Mouse (Mus musculus) midbrain, embryonic 11.5 days (tissue): ENCODE measurements at regions not wholly inside any gene's neighbourhood (a gene's known extent, or its start where the extent isn't known, plus 50 kb on each side); places are given as distances from the start of the nearest gene placed in this dataset.

Source experiments
- ATAC-seq: fragments of 200-750 bp; cut with Nextera tagmentation; 2 replicates; pipeline ENCODE4 v1.8.0; 2017; ENCODE audit warnings: moderate TSS enrichment, moderate library complexity; ENCODE audit not compliant: low FRiP score
- DNase-seq: peaks from one replicate; pipeline ENCODE4 v3.0.0; 2015; ENCODE audit warnings: low spot score; ENCODE audit errors: missing footprints
- H3K27ac ChIP-seq: fragments of 300-500 bp; sonication (generic); 2 replicates; pipeline ENCODE4 v1.5.1; 2014; ENCODE audit warnings: low read depth, low read length
- H3K27me3 ChIP-seq: fragments of 300-500 bp; sonication (generic); 2 replicates; pipeline ENCODE4 v1.6.1; 2014; ENCODE audit warnings: mild to moderate bottlenecking, low read length, moderate library complexity, mixed read lengths; ENCODE audit not compliant: control insufficient read depth, insufficient read depth
- H3K36me3 ChIP-seq: fragments of 300-500 bp; sonication (generic); 2 replicates; pipeline ENCODE4 v1.6.1; 2014; ENCODE audit warnings: mild to moderate bottlenecking, low read length, moderate library complexity, mixed read lengths; ENCODE audit not compliant: control insufficient read depth, insufficient read depth
- H3K4me1 ChIP-seq: fragments of 300-500 bp; sonication (generic); 2 replicates; pipeline ENCODE4 v1.6.1; 2014; ENCODE audit warnings: low read length; ENCODE audit not compliant: control insufficient read depth, insufficient read depth
- H3K4me2 ChIP-seq: fragments of 300-500 bp; sonication (generic); 2 replicates; pipeline ENCODE4 v1.6.1; 2014; ENCODE audit warnings: mild to moderate bottlenecking, moderate library complexity
- H3K4me3 ChIP-seq: fragments of 300-500 bp; sonication (generic); 2 replicates; pipeline ENCODE4 v1.5.1; 2014; ENCODE audit warnings: low read depth, low read length
- H3K9ac ChIP-seq: fragments of 300-500 bp; sonication (generic); 2 replicates; pipeline ENCODE4 v1.6.1; 2014; ENCODE audit warnings: low read length
- H3K9me3 ChIP-seq: fragments of 300-500 bp; sonication (generic); 2 replicates; pipeline ENCODE4 v1.6.1; 2016; ENCODE audit warnings: low read length; ENCODE audit not compliant: control insufficient read depth
- WGBS: fragments of 180-500 bp; shearing (Covaris S2); extraction: QIAGEN DNeasy Blood & Tissue Kit; methylation state at CpG from one replicate; pipeline ENCODE4 v1.1.7; 2014; 5-methylcytosine and 5-hydroxymethylcytosine counted together

DNA sequence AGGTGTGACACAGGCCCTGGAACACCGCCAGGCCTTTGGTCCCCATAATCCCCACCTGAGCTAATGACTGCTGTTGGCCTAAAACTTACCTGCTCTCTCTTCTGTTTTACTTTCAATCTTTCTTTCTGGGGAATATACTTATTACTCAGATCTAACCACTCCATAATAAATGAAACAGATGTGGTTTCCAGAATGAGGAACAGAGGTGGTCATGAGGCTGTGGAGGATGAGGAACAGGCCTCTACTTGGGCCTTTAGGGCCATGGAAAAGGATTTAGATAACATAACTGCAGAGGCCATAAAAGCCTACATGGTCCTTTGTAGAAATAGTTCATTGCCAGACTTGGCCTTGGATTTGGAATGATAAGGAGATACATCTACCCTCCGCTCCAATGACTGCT is 74.1 kb downstream of the B3gnt5 start:
- WGBS, result 82% methylated on average over 2 of the region's 2 CpGs
- Histone ChIP-seq H3K36me3 (no peaks in the 10 kb centered on the region), H3K4me2 (no peak overlapping the region), H3K27ac (no peak overlapping the region), H3K27me3 (no peaks in the 10 kb centered on the region), H3K9ac (no peak overlapping the region), H3K4me1 (no peaks in the 10 kb centered on the region), H3K4me3 (no peak overlapping the region), H3K9me3 (no peaks in the 10 kb centered on the region)
- no peak for DNase-seq
- no peak for ATAC-seq

DNA sequence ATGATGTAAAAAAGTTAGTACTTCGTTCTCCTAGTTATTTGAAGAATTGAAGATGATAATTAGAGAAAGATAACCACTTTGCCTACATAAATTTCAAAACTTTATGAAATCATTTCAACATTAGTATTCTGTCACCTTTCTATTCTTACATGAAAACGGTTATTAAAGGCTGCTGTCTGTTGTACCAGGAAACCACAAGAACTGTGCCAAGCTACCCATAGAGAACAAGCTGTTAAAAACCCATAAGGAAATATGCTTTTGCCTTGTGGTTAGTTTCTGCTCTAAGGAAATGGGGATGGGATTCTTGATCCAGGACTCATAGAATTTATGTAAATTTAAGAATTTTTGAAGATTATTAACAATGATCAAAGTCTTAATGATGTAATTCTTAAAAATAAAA is 74.7 kb downstream of the B3gnt5 start:
- Histone ChIP-seq H3K4me1 (no peaks in the 10 kb centered on the region), H3K4me2 (no peak overlapping the region), H3K4me3 (no peak overlapping the region), H3K9me3 (no peaks in the 10 kb centered on the region), H3K36me3 (no peaks in the 10 kb centered on the region), H3K9ac (no peak overlapping the region), H3K27ac (no peak overlapping the region), H3K27me3 (no peaks in the 10 kb centered on the region)
- no peak for ATAC-seq
- 79% methylated on average over 2 of the region's 2 CpGs for WGBS
- no peak for DNase-seq

DNA sequence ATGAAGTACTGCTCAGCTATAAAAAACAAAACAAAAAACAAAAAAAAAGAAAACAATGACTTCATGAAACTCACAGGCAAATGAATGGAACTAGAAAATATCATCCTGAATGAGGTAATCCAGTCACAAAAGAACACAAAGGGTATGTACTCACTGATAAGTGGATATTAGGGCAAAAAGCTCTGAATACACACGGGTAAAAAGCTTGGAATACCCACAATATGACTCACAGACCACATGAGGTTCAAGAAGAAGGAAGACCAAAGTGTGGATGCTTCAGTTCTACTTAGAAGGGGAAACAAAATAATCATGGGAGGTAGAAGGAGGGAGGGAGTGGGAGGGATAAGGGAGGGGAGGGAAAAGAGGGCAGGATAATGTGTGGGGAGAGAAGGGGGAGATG is 79.8 kb downstream of the B3gnt5 start:
- Histone ChIP-seq H3K27ac (no peak overlapping the region), H3K4me1 (no peaks in the 10 kb centered on the region), H3K4me3 (no peak overlapping the region), H3K9me3 (no peaks in the 10 kb centered on the region), H3K36me3 (no peaks in the 10 kb centered on the region), H3K27me3 (no peaks in the 10 kb centered on the region), H3K9ac (no peak overlapping the region), H3K4me2 (no peak overlapping the region)
- WGBS, result 41% methylated on average over 1 of the region's 1 CpGs
- ATAC-seq (no peak), DNase-seq (no peak)

DNA sequence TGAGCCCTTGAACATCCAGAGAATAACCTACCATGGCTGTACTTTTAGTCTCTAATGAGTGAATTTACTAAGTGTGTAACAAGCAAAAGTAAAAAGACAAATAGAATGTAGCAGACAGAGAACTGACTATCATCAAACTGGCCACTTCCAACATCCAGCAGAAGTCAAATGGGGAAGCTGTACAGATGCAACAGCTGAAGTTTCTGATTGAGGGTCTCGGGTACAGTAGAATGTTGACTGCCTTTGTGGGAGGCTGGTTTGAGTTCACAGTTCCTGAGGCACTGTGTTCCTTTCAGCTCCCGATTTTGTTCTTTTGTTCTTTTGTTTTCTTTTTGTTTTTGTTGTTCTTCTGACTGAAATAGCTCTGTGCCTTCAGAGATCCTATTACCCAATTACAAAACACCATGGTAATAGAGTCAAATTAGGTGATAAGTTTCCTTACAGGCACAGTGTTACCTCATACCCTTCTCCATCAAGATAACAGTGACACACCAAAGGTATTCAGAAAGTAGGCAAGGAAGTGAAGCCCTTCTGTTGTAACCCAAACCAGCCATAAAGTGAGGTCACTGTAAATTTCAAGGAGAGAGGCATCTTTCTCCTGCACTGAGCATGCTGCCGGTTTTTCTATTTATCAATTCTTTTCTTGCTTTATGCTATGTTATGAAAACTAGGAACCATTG is 82.5 kb downstream of the B3gnt5 start:
- H3K27ac ChIP-seq, result no peak overlapping the region
- WGBS, result 68% methylated on average over 3 of the region's 3 CpGs
- H3K36me3 ChIP-seq, result no peaks in the 10 kb centered on the region
- H3K27me3 ChIP-seq, result no peaks in the 10 kb centered on the region
- no peak overlapping the region for H3K4me3 ChIP-seq
- ATAC-seq (no peak), DNase-seq (no peak)
- H3K9me3 ChIP-seq, result no peaks in the 10 kb centered on the region
- H3K4me1 ChIP-seq, result no peaks in the 10 kb centered on the region
- no peak overlapping the region for H3K9ac ChIP-seq
- no peak overlapping the region for H3K4me2 ChIP-seq

DNA sequence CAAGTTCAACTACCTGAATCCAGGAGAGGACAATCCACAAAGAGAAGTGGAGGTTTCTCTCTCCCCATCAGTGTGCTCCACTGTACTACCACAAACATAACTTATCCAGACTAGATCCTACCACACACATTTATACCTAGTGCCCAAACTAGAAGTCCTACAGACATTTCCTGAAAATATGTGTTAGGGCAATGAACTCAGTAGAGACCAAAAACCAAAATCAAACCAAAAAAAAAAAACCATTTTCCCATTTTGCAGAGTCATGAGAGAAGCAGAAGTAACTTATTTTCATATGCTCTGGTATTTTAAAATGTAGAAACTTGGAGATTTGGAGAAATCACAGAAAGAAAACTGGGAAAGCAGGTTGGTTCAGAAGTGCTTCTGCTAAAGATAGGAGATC is 83.7 kb downstream of the B3gnt5 start:
- H3K36me3 ChIP-seq, result no peaks in the 10 kb centered on the region
- no peak for DNase-seq
- no peaks in the 10 kb centered on the region for H3K27me3 ChIP-seq
- no peak overlapping the region for H3K27ac ChIP-seq
- no peak overlapping the region for H3K4me3 ChIP-seq
- no peak for ATAC-seq
- H3K9me3 ChIP-seq, result no peaks in the 10 kb centered on the region
- no peak overlapping the region for H3K9ac ChIP-seq
- no peaks in the 10 kb centered on the region for H3K4me1 ChIP-seq
- no peak overlapping the region for H3K4me2 ChIP-seq

DNA sequence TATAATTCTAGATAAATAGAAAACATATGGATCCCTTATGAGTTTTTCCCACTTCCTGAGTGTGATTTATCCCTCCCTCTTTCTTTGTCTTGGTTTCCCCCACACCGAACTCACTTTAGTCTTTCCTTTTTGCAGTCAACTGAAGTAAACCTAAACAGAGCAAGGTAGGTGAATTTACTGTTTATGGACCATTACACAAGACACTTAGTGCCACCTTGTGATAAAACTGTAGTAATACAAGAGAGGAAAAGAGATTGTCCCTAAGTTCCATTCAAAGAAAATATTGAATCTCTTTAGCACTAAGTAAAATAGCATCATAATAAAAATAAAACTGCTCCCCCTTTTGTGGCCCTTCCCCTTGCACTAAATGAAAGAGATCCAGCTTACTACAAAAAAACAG is 88.4 kb downstream of the B3gnt5 start:
- Histone ChIP-seq H3K27me3 (no peaks in the 10 kb centered on the region), H3K27ac (no peak overlapping the region), H3K4me1 (no peaks in the 10 kb centered on the region), H3K4me3 (no peak overlapping the region), H3K9me3 (no peaks in the 10 kb centered on the region; the same call in 1 of the 2 replicates), H3K9ac (no peak overlapping the region), H3K36me3 (no peaks in the 10 kb centered on the region), H3K4me2 (no peak overlapping the region)
- ATAC-seq (no peak; the same call in 1 of the 2 replicates), DNase-seq (peak; percentile 82)
- 58% methylated on average over 1 of the region's 1 CpGs for WGBS

DNA sequence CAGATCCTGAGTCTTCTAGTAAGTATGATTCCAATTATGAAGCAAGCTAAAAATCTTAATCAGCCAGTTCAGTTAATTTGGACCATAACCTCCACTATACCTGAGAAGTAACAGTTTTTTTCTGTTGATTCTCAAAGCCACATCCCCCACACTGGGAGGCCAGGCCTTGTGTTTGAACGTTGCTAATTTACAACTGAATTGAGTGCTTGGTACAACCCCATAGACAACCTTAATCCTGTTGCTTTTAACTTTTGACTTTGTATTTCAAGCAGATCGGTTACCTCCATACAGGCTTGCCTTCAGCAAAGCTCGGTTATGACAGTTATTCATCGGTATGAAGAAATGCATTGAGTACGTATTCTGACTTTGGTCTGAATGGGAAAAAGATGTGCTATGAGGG is 105.3 kb downstream of the B3gnt5 start:
- Histone ChIP-seq H3K4me3 (no peak overlapping the region), H3K27me3 (no peaks in the 10 kb centered on the region), H3K9me3 (no peaks in the 10 kb centered on the region), H3K4me2 (no peak overlapping the region), H3K9ac (no peak overlapping the region), H3K4me1 (no peaks in the 10 kb centered on the region), H3K27ac (no peak overlapping the region), H3K36me3 (no peaks in the 10 kb centered on the region)
- WGBS, result 73% methylated on average over 5 of the region's 5 CpGs
- DNase-seq (peak; percentile 59), ATAC-seq (no peak)

DNA sequence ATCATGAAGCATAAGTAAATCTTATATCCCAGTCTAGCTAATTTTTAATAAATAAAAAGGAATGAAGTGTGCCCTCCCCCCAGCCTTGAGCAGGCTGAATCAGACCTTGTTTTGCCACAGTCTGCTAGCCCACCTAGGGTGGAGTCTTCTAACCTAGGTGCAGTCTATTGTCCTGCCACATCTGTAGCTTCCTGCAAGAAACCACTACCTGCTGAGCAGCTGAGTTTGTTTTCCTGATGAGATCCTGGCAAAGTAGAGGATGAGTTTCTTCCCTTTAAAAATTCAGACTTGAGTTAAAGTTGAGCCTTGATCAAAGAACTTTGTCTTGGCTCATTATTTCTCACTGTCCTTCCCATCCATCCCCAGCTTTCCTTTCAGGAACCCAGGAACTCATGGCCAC is 105.9 kb downstream of the B3gnt5 start:
- H3K4me1 ChIP-seq, result no peaks in the 10 kb centered on the region
- H3K9me3 ChIP-seq, result no peaks in the 10 kb centered on the region
- ATAC-seq, result no peak
- H3K36me3 ChIP-seq, result no peaks in the 10 kb centered on the region
- no peak for DNase-seq
- no peak overlapping the region for H3K27ac ChIP-seq
- H3K4me2 ChIP-seq, result no peak overlapping the region
- no peaks in the 10 kb centered on the region for H3K27me3 ChIP-seq
- H3K9ac ChIP-seq, result no peak overlapping the region
- no peak overlapping the region for H3K4me3 ChIP-seq

DNA sequence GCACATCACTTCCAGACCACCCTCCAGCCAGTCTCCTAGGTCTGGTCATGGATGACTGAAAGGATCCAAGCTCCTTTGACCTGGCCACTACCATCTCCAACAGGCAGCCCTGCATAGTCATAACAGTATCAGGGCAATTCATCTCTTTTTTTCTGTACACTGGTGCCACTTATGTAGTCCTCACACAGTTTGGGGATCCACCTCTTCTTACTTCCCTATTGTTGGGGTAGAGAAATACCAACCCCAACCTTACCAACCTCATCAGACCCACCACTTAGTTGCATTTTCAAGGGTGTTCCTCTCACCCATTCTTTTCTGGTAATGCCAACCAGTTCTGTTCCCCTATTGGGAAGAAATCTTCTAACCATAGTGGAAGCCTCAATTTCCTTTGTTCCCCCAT is 109.4 kb downstream of the B3gnt5 start:
- Histone ChIP-seq H3K4me1 (no peaks in the 10 kb centered on the region), H3K4me2 (no peak overlapping the region), H3K4me3 (no peak overlapping the region), H3K27me3 (no peaks in the 10 kb centered on the region), H3K27ac (no peak overlapping the region), H3K9ac (no peak overlapping the region), H3K36me3 (no peaks in the 10 kb centered on the region), H3K9me3 (no peaks in the 10 kb centered on the region)
- ATAC-seq (no peak), DNase-seq (no peak)
